Comparison of ENCODE assay signal across 29 mouse cellular contexts in genomic region chr3:29345805-29346204, GRCm38 (mm10).
"Had no signal": no experiment of that assay in that cellular context is flagged by ENCODE, and none has a peak within 500 bp of the region (broad histone marks: within the 10 kb centered on the region; RNA-seq: fewer than 3 reads in every experiment).

No protein-coding gene starts in this region.

- ATAC-seq: hindbrain, embryonic 16.5 days; hindbrain, postnatal 0 days; inflammation-experienced regulatory T-cells, adult 6 months; intestine, embryonic 15.5 days; intestine, embryonic 16.5 days; intestine, postnatal 0 days had no signal

- H3K4me2 ChIP-seq: heart, embryonic 11.5 days; heart, embryonic 12.5 days; heart, embryonic 13.5 days; heart, embryonic 15.5 days; hindbrain, embryonic 12.5 days; hindbrain, embryonic 13.5 days; hindbrain, embryonic 14.5 days; hindbrain, embryonic 15.5 days; intestine, embryonic 15.5 days had no signal

- H3K36me3 ChIP-seq: heart, embryonic 10.5 days; heart, embryonic 12.5 days; heart, embryonic 13.5 days; heart, embryonic 15.5 days; hindbrain, embryonic 10.5 days; hindbrain, embryonic 12.5 days; hindbrain, embryonic 13.5 days; hindbrain, embryonic 15.5 days; intestine, embryonic 15.5 days had no signal

- H3K27me3 ChIP-seq: heart, embryonic 12.5 days; heart, embryonic 13.5 days; heart, embryonic 15.5 days; hindbrain, embryonic 12.5 days; hindbrain, embryonic 13.5 days; hindbrain, embryonic 15.5 days; intestine, embryonic 15.5 days had no signal

- H3K4me1 ChIP-seq: heart, embryonic 10.5 days; heart, embryonic 12.5 days; heart, embryonic 13.5 days; heart, embryonic 15.5 days; hindbrain, embryonic 10.5 days; hindbrain, embryonic 12.5 days; hindbrain, embryonic 13.5 days; hindbrain, embryonic 15.5 days; intestine, embryonic 15.5 days had no signal

- H3K4me3 ChIP-seq: heart, embryonic 10.5 days; heart, embryonic 12.5 days; heart, embryonic 13.5 days; heart, embryonic 15.5 days; hindbrain, embryonic 10.5 days; hindbrain, embryonic 12.5 days; hindbrain, embryonic 13.5 days; hindbrain, embryonic 15.5 days; intestine, embryonic 15.5 days; layer of hippocampus, adult 2 months; left cerebral cortex, adult 2 months had no signal

- DNase-seq: heart, postnatal 10 days; heart, postnatal 14 days; heart, postnatal 36 days; heart, postnatal 4 days; kidney, adult 11 months; kidney, adult 18-20 months; kidney, adult 8-10 months; kidney, postnatal 10 days; kidney, postnatal 14 days; kidney, postnatal 25 days had no signal

- H3K27ac ChIP-seq: heart, embryonic 10.5 days; heart, embryonic 13.5 days; heart, embryonic 15.5 days; hindbrain, embryonic 10.5 days; hindbrain, embryonic 12.5 days; hindbrain, embryonic 13.5 days; hindbrain, embryonic 14.5 days; hindbrain, embryonic 15.5 days; hindbrain, postnatal 0 days; intestine, embryonic 15.5 days; kidney, postnatal 0 days; layer of hippocampus, adult 2 months; left cerebral cortex, adult 2 months had no signal

- H3K9ac ChIP-seq: heart, embryonic 12.5 days; heart, embryonic 13.5 days; heart, embryonic 15.5 days; hindbrain, embryonic 12.5 days; hindbrain, embryonic 13.5 days; hindbrain, embryonic 14.5 days; hindbrain, embryonic 15.5 days; intestine, embryonic 15.5 days had no signal

- H3K9me3 ChIP-seq: heart, embryonic 10.5 days; heart, embryonic 12.5 days; heart, embryonic 13.5 days; heart, embryonic 15.5 days; hindbrain, embryonic 10.5 days; hindbrain, embryonic 12.5 days; hindbrain, embryonic 13.5 days; hindbrain, embryonic 15.5 days; intestine, embryonic 15.5 days had no signal
